Mouse (Mus musculus) hindbrain, embryonic 13.5 days (tissue): ENCODE data around the gene Prkcq. TPM values are rescaled to one million over a fixed set of nuclear protein-coding genes. Genes with fewer than 3 reads are reported as not detected.

Experiments used
- ATAC-seq: fragments of 200-750 bp; cut with Nextera tagmentation; 2 replicates; pipeline ENCODE4 v1.8.0; 2017; ENCODE audit warnings: moderate TSS enrichment; ENCODE audit not compliant: low FRiP score
- H3K27ac ChIP-seq: fragments of 300-500 bp; sonication (generic); 2 replicates; pipeline ENCODE4 v1.5.1; 2015; ENCODE audit warnings: inconsistent platforms, mild to moderate bottlenecking, moderate library complexity
- H3K27me3 ChIP-seq: fragments of 300-500 bp; sonication (generic); 2 replicates; pipeline ENCODE4 v1.6.1; 2015; ENCODE audit warnings: mild to moderate bottlenecking, inconsistent platforms
- H3K36me3 ChIP-seq: fragments of 300-500 bp; sonication (generic); 2 replicates; pipeline ENCODE4 v1.6.1; 2015; ENCODE audit warnings: mild to moderate bottlenecking, inconsistent platforms
- H3K4me1 ChIP-seq: fragments of 300-500 bp; sonication (generic); replicated peaks from 2 replicates; pipeline ENCODE4 v1.6.1; 2015; ENCODE audit warnings: inconsistent platforms
- H3K4me2 ChIP-seq: fragments of 300-500 bp; sonication (generic); 2 replicates; pipeline ENCODE4 v1.6.1; 2015; ENCODE audit warnings: inconsistent platforms, mild to moderate bottlenecking, moderate library complexity
- H3K4me3 ChIP-seq: fragments of 300-500 bp; sonication (generic); 2 replicates; pipeline ENCODE4 v1.5.1; 2015; ENCODE audit warnings: mild to moderate bottlenecking, inconsistent platforms
- H3K9ac ChIP-seq: fragments of 300-500 bp; sonication (generic); 2 replicates; pipeline ENCODE4 v1.6.1; 2015; ENCODE audit warnings: mild to moderate bottlenecking, inconsistent platforms
- H3K9me3 ChIP-seq: fragments of 300-500 bp; sonication (generic); 2 replicates; pipeline ENCODE4 v1.6.1; 2016; ENCODE audit warnings: inconsistent platforms
- WGBS: fragments of 180-500 bp; shearing (Covaris S2); methylation state at CpG from one replicate; pipeline ENCODE4 v1.1.7; 2015; 5-methylcytosine and 5-hydroxymethylcytosine counted together
- polyA plus RNA-seq: library from polyadenylated mRNA; unstranded; fragments of >200 nt; fragmentation: Nextera tagmentation; extraction: Ambion mirVana; gene quantifications from 2 replicates; pipeline ENCODE4 v1.2.1, GENCODE M21; 2015

The Prkcq gene
- polyA plus RNA-seq, 1 experiment from 2014 or later: 7.2 TPM

DNA sequence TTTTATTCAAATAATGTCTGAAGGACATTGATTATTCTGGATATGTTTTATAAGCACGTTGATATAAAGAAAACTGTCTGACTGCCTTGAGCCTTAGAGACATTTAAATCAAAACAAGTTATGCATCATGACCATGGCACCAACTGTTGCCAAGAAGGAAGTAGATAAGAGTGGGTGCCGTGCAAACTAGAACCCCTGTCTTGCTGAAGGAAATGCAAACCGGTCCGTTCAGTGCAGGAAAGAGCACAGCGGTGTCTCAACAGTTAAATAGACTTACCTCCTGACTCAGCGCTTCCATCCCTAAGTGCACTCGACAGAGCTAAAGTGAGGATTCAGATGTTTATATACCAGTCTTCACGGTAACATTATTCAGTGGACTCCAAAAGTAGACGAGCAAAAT is 36.4 kb downstream of the Prkcq start:
- Histone ChIP-seq H3K4me1 (peaks cover 9% of the 10 kb centered on the region), H3K36me3 (no peaks in the 10 kb centered on the region), H3K4me3 (no peak overlapping the region), H3K27ac (no peak overlapping the region), H3K9me3 (no peaks in the 10 kb centered on the region), H3K4me2 (no peak overlapping the region), H3K27me3 (no peaks in the 10 kb centered on the region), H3K9ac (no peak overlapping the region)
- no peak for ATAC-seq
- WGBS: 89% methylated on average over 9 of the region's 9 CpGs

- WGBS: 87% methylated on average over 6 of the region's 6 CpGs
- peaks cover 9% of the 10 kb centered on the region for H3K4me1 ChIP-seq
- H3K27ac ChIP-seq: no peak overlapping the region
- ATAC-seq: no peak
- no peaks in the 10 kb centered on the region for H3K27me3 ChIP-seq
- no peak overlapping the region for H3K9ac ChIP-seq
- H3K4me3 ChIP-seq: no peak overlapping the region
- no peaks in the 10 kb centered on the region for H3K9me3 ChIP-seq
- no peaks in the 10 kb centered on the region for H3K36me3 ChIP-seq
- no peak overlapping the region for H3K4me2 ChIP-seq
Observed at GRCm38 (mm10) chr2:11209335-11209734, 37.4 kb downstream of the Prkcq start.

DNA sequence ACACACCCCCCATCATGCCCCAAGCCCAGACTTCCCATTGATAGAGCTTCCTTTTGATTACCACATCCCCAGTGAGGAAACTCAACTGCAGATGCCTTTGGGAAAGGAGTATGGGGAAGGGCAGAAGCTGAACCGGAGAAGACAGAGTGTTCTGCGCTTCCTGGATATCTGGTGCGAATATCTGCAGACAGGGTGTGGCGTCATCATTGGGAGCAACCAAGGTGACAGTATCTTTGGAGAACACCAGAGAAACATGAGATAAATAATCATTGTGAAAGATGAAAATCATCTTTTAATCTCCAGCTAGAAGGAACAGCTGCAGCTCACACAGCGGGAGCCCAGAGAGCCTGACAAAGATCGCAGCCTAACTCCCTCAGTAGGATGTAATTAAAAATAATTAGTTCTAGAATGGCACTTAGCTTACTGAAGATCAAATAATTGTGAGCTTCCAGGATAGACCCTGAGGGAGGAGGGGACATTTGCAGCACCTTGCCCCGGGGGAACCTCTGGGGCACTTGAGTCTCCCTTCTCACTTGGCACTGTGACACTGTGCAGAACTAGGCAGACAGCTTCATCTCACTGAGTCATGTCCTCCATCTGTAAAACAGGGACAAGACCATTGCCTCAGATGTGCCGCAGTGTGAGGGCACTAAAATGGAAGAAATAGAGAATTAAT is 38.5 kb downstream of the Prkcq start:
- H3K4me1 ChIP-seq: peaks cover 9% of the 10 kb centered on the region
- H3K4me3 ChIP-seq: no peak overlapping the region
- H3K9me3 ChIP-seq: no peaks in the 10 kb centered on the region
- peak overlapping the region; percentile 62 for H3K27ac ChIP-seq
- H3K4me2 ChIP-seq: no peak overlapping the region
- 72% methylated on average over 8 of the region's 8 CpGs for WGBS
- ATAC-seq: peak; percentile 56
- no peaks in the 10 kb centered on the region for H3K27me3 ChIP-seq
- H3K9ac ChIP-seq: no peak overlapping the region
- H3K36me3 ChIP-seq: no peaks in the 10 kb centered on the region

DNA sequence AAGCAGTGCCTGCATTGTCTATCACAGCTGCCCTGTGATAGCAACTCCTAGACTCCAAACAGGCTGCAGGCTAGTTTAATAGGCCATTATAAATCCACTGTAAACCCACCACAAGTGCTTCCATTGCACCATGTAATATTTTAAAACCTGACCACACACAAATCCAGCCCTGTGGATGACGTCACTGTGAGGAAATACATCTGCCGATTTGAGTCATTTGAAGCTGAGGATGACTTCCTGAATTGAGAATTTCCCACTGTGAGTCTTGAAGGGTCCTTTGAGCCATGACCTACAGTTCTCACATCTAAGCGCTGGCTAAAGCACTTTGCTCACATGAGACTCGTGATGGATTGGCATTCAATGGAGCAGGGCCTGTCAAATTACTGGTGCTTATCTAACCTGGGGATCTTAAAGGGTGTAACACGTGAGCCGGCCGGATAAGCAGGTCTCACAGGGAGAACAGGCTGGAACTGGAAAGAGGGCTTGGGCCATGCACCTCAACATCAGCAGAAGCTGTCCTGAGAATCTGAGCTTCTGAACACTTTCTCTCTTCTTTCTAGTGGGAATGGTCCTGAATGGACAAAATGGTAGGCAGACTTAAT is 40.2 kb downstream of the Prkcq start:
- Histone ChIP-seq H3K4me1 (peaks cover 9% of the 10 kb centered on the region), H3K36me3 (no peaks in the 10 kb centered on the region), H3K4me3 (no peak overlapping the region), H3K9me3 (no peaks in the 10 kb centered on the region), H3K9ac (no peak overlapping the region), H3K27me3 (no peaks in the 10 kb centered on the region), H3K27ac (no peak overlapping the region), H3K4me2 (no peak overlapping the region)
- ATAC-seq: no peak
- 72% methylated on average over 7 of the region's 7 CpGs for WGBS

DNA sequence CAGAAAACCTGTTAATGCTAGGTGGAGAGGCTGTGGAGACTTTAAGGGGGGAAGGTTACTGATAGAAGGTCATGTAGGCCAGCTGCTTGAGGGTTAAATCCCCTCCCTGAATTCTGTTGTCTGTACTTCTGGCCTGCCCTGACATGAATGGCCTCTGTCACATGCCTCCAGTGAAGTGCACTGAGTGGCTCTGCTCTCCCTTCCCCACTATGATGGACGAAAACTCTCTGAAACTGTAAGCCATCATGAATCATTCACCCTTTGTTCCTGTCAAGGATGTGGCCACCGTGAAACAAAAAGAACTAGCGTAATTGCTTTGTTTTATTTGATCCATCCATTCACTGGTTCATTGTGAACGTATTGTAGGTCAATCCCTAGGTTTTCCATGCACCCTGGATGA is 44.5 kb downstream of the Prkcq start:
- no peak overlapping the region for H3K4me2 ChIP-seq
- WGBS: 54% methylated on average over 4 of the region's 4 CpGs
- H3K9me3 ChIP-seq: no peaks in the 10 kb centered on the region
- H3K27ac ChIP-seq: no peak overlapping the region
- no peak for ATAC-seq
- H3K36me3 ChIP-seq: no peaks in the 10 kb centered on the region
- no peaks in the 10 kb centered on the region for H3K4me1 ChIP-seq
- no peak overlapping the region for H3K9ac ChIP-seq
- H3K27me3 ChIP-seq: no peaks in the 10 kb centered on the region
- no peak overlapping the region for H3K4me3 ChIP-seq

DNA sequence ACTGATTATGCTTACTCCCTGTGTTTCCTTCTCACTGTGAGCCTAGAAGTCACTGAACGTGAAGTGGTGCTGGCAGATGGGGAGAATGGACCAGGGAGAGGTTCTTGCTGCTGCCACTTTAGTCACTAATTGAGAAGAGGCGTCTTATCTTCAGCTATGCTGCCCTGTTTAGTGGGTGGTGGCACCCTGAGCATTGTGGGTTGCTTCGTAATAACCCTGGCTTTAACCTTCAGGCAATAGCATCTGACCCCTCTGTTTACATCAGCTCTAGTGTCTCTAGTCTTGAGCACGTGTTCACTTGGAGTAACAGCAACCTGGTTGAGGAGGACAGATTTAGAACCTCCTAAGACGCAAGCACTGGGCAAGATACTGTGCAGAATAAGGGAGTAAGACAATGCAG is 44.9 kb downstream of the Prkcq start:
- H3K36me3 ChIP-seq: no peaks in the 10 kb centered on the region
- 86% methylated on average over 5 of the region's 5 CpGs for WGBS
- no peak overlapping the region for H3K4me3 ChIP-seq
- H3K4me1 ChIP-seq: no peaks in the 10 kb centered on the region
- H3K27me3 ChIP-seq: no peaks in the 10 kb centered on the region
- H3K27ac ChIP-seq: no peak overlapping the region
- no peak overlapping the region for H3K9ac ChIP-seq
- ATAC-seq: no peak
- no peaks in the 10 kb centered on the region for H3K9me3 ChIP-seq
- no peak overlapping the region for H3K4me2 ChIP-seq

- WGBS: 91% methylated on average over 5 of the region's 5 CpGs
- H3K9me3 ChIP-seq: no peaks in the 10 kb centered on the region
- no peak overlapping the region for H3K4me3 ChIP-seq
- no peak overlapping the region for H3K27ac ChIP-seq
- no peak for ATAC-seq
- no peak overlapping the region for H3K9ac ChIP-seq
- no peaks in the 10 kb centered on the region for H3K4me1 ChIP-seq
- H3K27me3 ChIP-seq: no peaks in the 10 kb centered on the region
- H3K36me3 ChIP-seq: no peaks in the 10 kb centered on the region
- H3K4me2 ChIP-seq: no peak overlapping the region
Observed at GRCm38 (mm10) chr2:11218122-11218521, 46.2 kb downstream of the Prkcq start.

DNA sequence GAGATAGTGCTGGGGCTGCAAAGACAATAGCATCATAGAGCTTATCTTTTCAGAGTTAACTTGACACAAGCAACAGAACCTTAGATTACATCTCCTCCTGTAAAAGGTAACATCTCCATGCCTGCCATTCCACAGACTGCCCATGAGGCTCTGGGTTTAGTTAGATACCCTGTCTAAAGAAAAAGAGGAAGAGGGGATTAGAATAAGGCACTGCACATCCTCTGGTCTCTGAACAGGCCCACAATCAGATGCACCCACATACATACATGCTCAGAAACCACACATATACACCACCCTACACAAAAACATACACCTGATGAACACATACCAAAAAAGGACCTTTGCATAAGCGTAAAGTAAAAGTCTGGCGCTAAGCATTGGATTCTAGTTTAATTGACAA is 47.4 kb downstream of the Prkcq start:
- Histone ChIP-seq H3K36me3 (no peaks in the 10 kb centered on the region), H3K27ac (no peak overlapping the region), H3K4me2 (no peak overlapping the region), H3K9me3 (no peaks in the 10 kb centered on the region), H3K4me1 (no peaks in the 10 kb centered on the region), H3K9ac (no peak overlapping the region), H3K27me3 (no peaks in the 10 kb centered on the region), H3K4me3 (no peak overlapping the region)
- 93% methylated on average over 2 of the region's 2 CpGs for WGBS
- no peak for ATAC-seq

- 94% methylated on average over 3 of the region's 3 CpGs for WGBS
- Histone ChIP-seq H3K4me1 (no peaks in the 10 kb centered on the region), H3K9ac (no peak overlapping the region), H3K36me3 (no peaks in the 10 kb centered on the region), H3K9me3 (no peaks in the 10 kb centered on the region), H3K27ac (no peak overlapping the region), H3K4me3 (no peak overlapping the region), H3K4me2 (no peak overlapping the region), H3K27me3 (no peaks in the 10 kb centered on the region)
- ATAC-seq: no peak
Observed at GRCm38 (mm10) chr2:11224808-11225484, 53.0 kb downstream of the Prkcq start.

DNA sequence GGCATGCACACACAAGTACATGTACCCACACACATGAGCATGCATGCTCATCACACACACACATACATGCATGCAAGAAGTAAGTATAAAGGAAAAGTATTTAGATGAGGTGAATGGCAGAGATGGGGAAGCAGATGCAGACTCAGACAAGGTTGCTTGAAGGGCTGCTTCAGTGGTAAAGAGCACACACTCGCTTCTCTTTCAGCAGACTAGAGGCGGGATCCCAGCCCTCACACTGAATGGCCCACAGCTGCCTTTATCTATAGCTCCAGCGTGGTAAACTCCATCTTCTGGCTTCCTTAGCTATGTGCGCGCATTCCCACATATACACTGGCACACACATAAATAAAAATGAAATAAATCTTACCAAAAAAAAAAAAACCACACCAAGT is 53.6 kb downstream of the Prkcq start:
- 85% methylated on average over 5 of the region's 5 CpGs for WGBS
- H3K9me3 ChIP-seq: no peaks in the 10 kb centered on the region
- H3K4me1 ChIP-seq: no peaks in the 10 kb centered on the region
- H3K36me3 ChIP-seq: no peaks in the 10 kb centered on the region
- no peaks in the 10 kb centered on the region for H3K27me3 ChIP-seq
- no peak overlapping the region for H3K4me2 ChIP-seq
- no peak for ATAC-seq
- H3K27ac ChIP-seq: no peak overlapping the region
- no peak overlapping the region for H3K4me3 ChIP-seq
- H3K9ac ChIP-seq: no peak overlapping the region

- no peak for ATAC-seq
- Histone ChIP-seq H3K4me3 (no peak overlapping the region), H3K36me3 (no peaks in the 10 kb centered on the region), H3K9me3 (no peaks in the 10 kb centered on the region), H3K4me2 (no peak overlapping the region), H3K27ac (no peak overlapping the region), H3K27me3 (no peaks in the 10 kb centered on the region), H3K9ac (no peak overlapping the region), H3K4me1 (no peaks in the 10 kb centered on the region)
- 90% methylated on average over 7 of the region's 7 CpGs for WGBS
Observed at GRCm38 (mm10) chr2:11226555-11226954, 54.6 kb downstream of the Prkcq start.

GRCm38 (mm10) chr2:11229126-11229525 is 57.2 kb downstream of the Prkcq start:
- Histone ChIP-seq H3K4me2 (no peak overlapping the region), H3K9ac (no peak overlapping the region), H3K4me1 (no peaks in the 10 kb centered on the region), H3K27me3 (no peaks in the 10 kb centered on the region), H3K27ac (no peak overlapping the region), H3K4me3 (no peak overlapping the region), H3K36me3 (no peaks in the 10 kb centered on the region), H3K9me3 (no peaks in the 10 kb centered on the region)
- 66% methylated on average over 2 of the region's 2 CpGs for WGBS
- ATAC-seq: no peak

GRCm38 (mm10) chr2:11231118-11231517 is 59.2 kb downstream of the Prkcq start:
- no peak for ATAC-seq
- Histone ChIP-seq H3K36me3 (no peaks in the 10 kb centered on the region), H3K9ac (no peak overlapping the region), H3K27ac (no peak overlapping the region), H3K4me1 (no peaks in the 10 kb centered on the region), H3K27me3 (no peaks in the 10 kb centered on the region), H3K4me2 (no peak overlapping the region), H3K9me3 (no peaks in the 10 kb centered on the region), H3K4me3 (no peak overlapping the region)
- 75% methylated on average over 3 of the region's 3 CpGs for WGBS
